Mouse (Mus musculus): ENCODE data around the gene Fbf1. TPM values are rescaled to one million over a fixed set of nuclear protein-coding genes. Genes with fewer than 3 reads are reported as not detected.

Fbf1 gene
- polyA plus RNA-seq, 1 experiment from 2014 or later: 80.9 TPM

DNA sequence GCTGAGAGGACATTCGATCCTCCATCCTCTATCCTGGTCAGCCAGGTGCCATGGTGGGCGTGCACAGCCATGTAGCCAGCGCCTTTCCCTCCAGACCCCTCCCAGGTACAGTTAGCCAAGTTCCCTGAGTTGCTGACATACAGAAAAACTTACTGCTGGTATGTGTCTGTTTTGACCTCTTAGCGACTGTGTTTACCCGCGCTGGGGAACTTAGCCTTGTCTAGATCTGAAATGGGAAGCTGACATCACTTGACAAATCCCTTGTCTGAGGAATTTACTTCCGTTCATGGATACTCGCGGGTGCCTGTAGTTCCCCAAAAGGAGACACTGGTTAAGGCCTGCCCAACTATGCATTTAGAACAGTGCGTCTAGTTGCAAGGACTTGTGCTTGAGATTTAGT lies 57.4 kb downstream of the Fbf1 start:
- H3K9ac ChIP-seq: no peak overlapping the region
- peak overlapping the region; percentile 50 for H3K4me2 ChIP-seq (replicated peaks)
- peaks cover 32% of the 10 kb centered on the region for H3K4me1 ChIP-seq
- H3K27ac ChIP-seq: no peak overlapping the region
- 29% methylated on average over 10 of the region's 10 CpGs for WGBS
- H3K36me3 ChIP-seq: no peaks in the 10 kb centered on the region
- ATAC-seq (ENCODE audit: low FRiP score): no peak
- H3K4me3 ChIP-seq: peak overlapping the region; percentile 33
- no peaks in the 10 kb centered on the region for H3K9me3 ChIP-seq (replicated peaks)
- peaks cover 79% of the 10 kb centered on the region for H3K27me3 ChIP-seq

DNA sequence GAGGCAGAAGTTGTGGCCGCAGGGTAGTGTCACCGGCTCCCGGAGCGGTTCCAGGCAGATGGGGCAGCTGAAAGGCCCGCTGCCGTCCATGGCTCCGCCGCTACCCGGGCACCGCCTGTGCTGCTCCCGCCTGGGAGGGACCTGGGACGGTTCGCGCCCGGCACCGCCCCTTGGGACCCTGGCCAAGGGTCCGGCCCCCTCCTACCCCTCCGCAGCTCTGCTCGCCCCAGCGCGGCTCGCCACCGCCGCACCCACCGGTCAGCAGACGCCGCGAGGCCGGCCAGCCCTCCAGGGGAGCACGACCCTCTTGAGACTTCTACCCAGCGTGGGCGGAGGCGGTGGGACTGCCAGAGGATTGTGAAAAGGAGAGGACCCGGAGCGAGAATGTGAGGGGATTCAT lies 57.8 kb downstream of the Fbf1 start:
- WGBS: 3% methylated on average over 35 of the region's 35 CpGs

DNA sequence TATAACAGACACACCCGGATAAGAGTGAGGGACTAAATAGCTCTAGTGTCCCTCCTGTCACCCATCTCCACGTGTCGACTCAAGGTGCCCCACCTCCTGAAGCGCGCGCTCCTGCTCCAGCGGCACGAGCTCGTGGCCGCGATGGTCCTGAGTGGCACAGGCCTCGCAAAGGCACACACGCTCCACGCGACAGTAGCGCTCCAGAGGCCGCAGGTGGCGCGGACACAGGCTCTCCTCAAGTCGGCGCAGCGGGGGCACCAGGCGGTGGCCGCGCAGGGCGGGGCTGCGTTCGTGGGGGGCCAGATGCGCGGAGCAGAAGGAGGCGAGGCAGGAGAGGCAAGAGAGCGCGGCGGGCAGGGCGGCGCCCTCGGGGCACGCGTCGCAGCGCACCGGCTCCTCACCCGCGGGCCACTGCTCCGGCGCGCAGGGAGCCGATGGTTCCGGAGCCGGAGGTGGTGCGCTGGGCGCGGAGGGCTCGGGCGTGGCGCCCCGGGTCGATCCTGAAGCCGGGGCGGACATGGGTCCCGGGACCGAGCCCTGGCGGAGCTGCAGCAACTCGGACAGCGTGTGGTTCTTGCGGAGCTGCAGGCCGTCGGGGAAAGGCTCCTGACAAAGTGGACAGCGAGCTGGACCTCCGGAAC lies 58.4 kb downstream of the Fbf1 start:
- H3K9me3 ChIP-seq (replicated peaks): no peaks in the 10 kb centered on the region
- H3K36me3 ChIP-seq: no peaks in the 10 kb centered on the region
- peaks cover 33% of the 10 kb centered on the region for H3K4me1 ChIP-seq
- H3K27ac ChIP-seq: no peak overlapping the region
- WGBS: 2% methylated on average over 65 of the region's 70 CpGs
- peak overlapping the region; percentile 33 for H3K4me3 ChIP-seq
- no peak for ATAC-seq (ENCODE audit: low FRiP score)
- H3K4me2 ChIP-seq (replicated peaks): peak overlapping the region; percentile 50
- H3K9ac ChIP-seq: peak overlapping the region; percentile 24
- peaks cover 81% of the 10 kb centered on the region for H3K27me3 ChIP-seq

More for the DNA sequence above, 57.8 kb downstream of the Fbf1 start:
- H3K27me3 ChIP-seq: peaks cover 81% of the 10 kb centered on the region
- peak overlapping the region; percentile 50 for H3K4me2 ChIP-seq (replicated peaks)
- H3K9me3 ChIP-seq (replicated peaks): no peaks in the 10 kb centered on the region
- peak overlapping the region; percentile 24; the same call in 1 of the 2 replicates for H3K9ac ChIP-seq
- no peaks in the 10 kb centered on the region for H3K36me3 ChIP-seq
- H3K4me1 ChIP-seq: peaks cover 32% of the 10 kb centered on the region
- no peak overlapping the region for H3K27ac ChIP-seq
- ATAC-seq (ENCODE audit: low FRiP score): no peak
- peak overlapping the region; percentile 33 for H3K4me3 ChIP-seq

DNA sequence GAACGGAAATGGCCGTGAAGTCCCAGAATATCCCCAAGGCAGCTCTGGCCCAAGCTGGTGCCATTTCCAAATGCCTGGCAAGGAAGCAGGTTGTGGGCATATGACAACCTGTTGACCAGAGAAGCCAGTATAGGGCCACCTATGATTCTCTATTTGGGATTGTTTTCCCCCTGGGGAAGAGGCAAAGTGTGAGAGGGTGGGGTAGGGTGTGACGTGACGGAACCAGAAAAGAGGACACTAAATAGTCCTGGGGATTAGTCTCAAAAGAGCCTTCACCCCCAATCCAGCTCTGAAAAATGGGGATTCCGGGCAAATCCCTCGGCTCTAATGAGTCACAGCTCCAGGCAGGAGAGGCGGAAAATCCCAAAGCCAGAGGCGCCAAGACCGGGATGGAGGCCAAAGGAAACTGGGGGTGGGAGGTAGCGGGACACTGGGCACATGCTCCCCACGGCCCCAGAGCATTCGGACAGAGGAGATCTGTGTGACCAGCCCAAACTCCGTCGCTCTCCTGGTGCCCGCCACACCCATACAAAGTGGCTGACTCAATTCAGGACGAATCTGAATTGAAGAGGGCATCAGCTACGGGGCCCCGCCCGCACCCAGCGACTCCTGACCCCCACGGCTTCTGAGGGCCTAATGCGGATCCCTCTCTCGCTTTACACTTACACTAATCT lies 59.4 kb downstream of the Fbf1 start:
- Histone ChIP-seq H3K36me3 (no peaks in the 10 kb centered on the region), H3K27ac (no peak overlapping the region), H3K4me1 (peaks cover 42% of the 10 kb centered on the region), H3K9me3 (replicated peaks) (no peaks in the 10 kb centered on the region), H3K9ac (no peak overlapping the region), H3K4me2 (replicated peaks) (peak overlapping the region; percentile 50), H3K4me3 (no peak overlapping the region), H3K27me3 (peaks cover 75% of the 10 kb centered on the region)
- no peak for ATAC-seq (ENCODE audit: low FRiP score)
- 7% methylated on average over 23 of the region's 23 CpGs for WGBS

DNA sequence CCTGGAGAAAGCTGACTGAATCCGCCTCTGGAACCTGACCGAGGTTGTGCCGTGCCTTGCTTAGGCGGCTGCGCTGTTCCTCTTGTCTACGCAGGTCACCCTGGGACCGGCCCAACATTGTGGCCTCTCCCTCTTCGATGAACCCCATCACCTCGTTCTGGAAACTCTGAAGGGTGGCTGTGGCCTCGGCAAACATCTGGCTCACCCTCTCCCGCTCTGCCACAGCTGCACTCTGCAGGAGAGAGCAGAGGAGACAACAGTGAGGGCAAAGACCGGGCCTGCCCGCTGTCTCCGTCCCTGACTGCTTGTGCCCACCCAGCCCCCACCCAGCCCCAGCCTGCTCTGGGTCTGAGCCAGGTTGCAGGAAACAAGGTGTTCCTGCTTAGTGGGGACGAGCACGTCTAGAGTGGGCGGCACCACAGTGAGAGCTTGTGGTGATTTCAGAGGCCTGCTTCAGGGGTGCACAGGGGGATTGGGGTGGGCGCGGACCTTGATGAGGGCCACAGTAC lies 60.1 kb downstream of the Fbf1 start:
- Histone ChIP-seq H3K4me1 (peaks cover 46% of the 10 kb centered on the region), H3K9me3 (replicated peaks) (no peaks in the 10 kb centered on the region), H3K27ac (no peak overlapping the region), H3K9ac (no peak overlapping the region), H3K27me3 (peaks cover 73% of the 10 kb centered on the region), H3K36me3 (no peaks in the 10 kb centered on the region), H3K4me3 (no peak overlapping the region), H3K4me2 (replicated peaks) (no peak overlapping the region)
- 12% methylated on average over 19 of the region's 19 CpGs for WGBS
- no peak for ATAC-seq (ENCODE audit: low FRiP score)

DNA sequence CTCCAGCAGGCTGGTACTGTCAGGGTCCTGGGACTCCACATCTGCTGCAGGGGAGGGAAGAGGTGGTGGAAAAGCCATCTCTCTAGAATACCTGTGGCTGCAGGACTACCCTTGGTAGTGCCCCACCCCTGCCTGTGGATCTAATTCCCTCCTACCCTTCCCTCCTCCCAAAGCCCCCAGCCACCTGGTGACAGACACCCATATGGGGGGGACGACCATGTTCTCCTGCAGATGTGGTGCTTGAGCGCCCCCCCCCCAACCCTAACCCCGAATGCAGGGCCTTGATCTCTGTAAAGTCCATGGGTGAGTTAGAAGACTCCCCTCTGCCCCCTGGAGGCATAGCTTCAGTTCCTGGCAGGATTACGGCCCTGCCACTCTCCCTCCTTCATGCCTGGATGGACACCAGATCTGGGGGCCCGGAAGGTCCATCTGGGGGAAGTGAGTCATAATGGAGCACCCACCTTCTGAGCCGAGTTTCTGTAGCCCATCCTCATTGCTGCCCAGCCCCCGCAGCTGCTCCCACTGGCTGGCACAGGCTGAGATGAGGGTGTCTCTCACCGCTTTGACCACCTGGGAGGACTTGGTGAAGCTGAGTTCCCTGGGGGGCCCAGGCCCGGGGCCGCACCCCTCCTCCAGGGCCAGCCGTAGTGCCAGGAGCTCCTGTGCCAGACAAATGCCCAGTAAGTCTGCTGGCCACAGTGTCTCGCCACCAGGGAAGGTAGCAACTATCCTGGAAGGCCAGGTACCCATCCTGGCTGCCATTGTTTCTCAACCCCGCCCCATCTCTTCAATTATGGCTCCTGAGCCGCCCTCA lies 60.8 kb downstream of the Fbf1 start:
- ATAC-seq (ENCODE audit: low FRiP score): no peak
- Histone ChIP-seq H3K27ac (no peak overlapping the region), H3K27me3 (peaks cover 67% of the 10 kb centered on the region), H3K9ac (no peak overlapping the region), H3K9me3 (replicated peaks) (no peaks in the 10 kb centered on the region), H3K36me3 (no peaks in the 10 kb centered on the region), H3K4me1 (peaks cover 47% of the 10 kb centered on the region), H3K4me3 (no peak overlapping the region), H3K4me2 (replicated peaks) (no peak overlapping the region)
- WGBS: 18% methylated on average over 14 of the region's 14 CpGs

DNA sequence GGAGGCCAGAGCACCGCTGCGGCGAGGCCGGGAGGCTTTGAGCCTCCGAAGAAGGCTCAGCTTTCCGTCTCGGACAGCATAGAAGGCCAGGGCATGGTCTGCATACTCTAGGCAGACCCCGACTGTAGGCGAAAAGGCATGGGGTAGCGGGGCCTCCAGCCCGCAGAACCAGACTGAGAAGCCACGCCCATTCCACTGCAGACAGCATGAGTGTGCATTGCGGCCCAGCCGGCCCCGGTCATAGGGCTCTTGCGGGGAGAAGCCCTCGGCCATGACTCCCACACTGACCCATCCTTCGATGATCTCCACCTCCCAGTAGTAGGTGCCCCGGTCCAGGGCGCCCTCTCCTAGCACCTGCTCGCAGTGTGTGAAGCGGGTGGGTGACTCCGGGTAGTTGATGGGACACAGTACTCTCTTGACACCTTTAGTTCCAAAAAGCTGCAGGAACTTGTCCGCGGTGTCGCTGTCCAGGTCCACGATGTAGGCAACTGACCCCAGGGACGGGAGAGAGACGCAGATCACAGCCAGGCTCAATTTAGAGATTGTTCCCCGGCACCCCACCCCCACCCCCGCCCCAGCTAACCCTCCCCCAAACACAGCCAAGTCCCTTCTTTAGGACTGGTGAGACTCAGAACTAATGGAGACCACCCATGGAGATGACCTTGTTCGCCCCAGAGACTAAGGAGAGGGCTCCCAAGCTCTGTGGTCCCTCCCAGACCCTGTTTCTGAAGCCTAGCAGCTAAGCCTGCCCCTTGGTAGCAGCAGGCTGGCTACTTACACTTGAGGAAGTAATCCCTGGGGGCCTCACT lies 61.6 kb downstream of the Fbf1 start:
- no peak for ATAC-seq (ENCODE audit: low FRiP score)
- Histone ChIP-seq H3K27ac (no peak overlapping the region), H3K4me1 (peaks cover 52% of the 10 kb centered on the region), H3K9ac (peak overlapping the region; percentile 19; the same call in 1 of the 2 replicates), H3K4me3 (0 out of 2 replicates have a peak overlapping the region, but pooled peaks have one; percentile 6), H3K27me3 (peaks cover 60% of the 10 kb centered on the region), H3K36me3 (no peaks in the 10 kb centered on the region), H3K4me2 (replicated peaks) (peak overlapping the region; percentile 36), H3K9me3 (replicated peaks) (no peaks in the 10 kb centered on the region)
- 27% methylated on average over 32 of the region's 32 CpGs for WGBS

DNA sequence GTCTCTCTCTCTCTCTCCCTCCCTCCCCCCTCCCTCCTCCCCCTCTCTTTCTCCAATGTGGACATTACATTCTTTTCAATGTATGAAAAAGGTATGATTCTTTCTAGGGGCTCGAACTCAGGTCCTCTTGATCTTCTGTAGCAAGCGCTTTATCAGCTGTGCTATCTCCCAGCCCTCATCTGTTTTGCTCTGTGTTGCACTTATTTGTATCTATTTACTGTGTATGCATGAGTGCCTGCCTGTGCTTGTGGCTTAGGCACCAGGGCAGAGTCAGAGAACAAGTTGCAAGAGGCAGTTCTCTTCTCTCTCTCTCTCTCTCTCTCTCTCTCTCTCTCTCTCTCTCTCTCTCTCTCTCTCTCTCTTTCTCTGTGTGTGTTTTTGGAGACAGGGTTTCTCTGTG lies 62.9 kb downstream of the Fbf1 start:
- peaks cover 47% of the 10 kb centered on the region for H3K4me1 ChIP-seq

DNA sequence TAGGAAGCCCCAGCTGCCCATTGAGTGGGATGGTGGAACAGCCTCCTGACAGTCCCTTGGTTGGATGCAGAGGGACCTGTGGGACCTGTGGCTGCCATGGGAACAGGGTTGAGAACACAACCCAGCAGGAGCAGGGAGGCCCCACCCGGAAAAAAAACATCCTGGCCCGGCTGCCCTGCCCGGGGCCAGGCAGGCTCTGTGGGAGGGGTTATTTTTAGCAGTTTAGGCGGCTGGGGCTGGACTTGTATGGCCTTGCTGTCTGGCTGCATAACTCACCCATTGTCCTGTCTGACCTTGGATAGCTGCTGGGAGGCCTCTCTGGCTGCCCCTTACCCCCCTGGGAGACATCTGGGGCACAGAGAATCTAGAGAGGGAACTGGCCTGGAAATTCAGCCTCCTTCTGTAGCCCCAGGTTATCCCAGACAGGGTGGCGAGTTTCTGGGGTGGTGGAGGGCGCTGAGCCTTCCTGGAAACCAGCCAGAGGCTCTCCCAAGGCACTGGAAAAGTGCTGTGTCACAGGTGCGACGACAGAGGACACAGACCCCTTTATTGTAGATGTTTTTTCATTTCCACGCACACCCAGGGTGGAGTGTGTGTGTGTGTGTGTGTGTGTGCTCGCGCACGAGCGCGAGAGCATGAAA lies 63.8 kb downstream of the Fbf1 start:
- peak overlapping the region; percentile 41; the same call in 1 of the 2 replicates for H3K27ac ChIP-seq
- H3K4me3 ChIP-seq: no peak overlapping the region
- no peaks in the 10 kb centered on the region for H3K36me3 ChIP-seq
- ATAC-seq (ENCODE audit: low FRiP score): no peak
- H3K27me3 ChIP-seq: peaks cover 38% of the 10 kb centered on the region
- peaks cover 38% of the 10 kb centered on the region for H3K4me1 ChIP-seq
- 33% methylated on average over 14 of the region's 14 CpGs for WGBS
- H3K9ac ChIP-seq: 0 out of 2 replicates have a peak overlapping the region, but pooled peaks have one; percentile 25
- no peaks in the 10 kb centered on the region for H3K9me3 ChIP-seq (replicated peaks)
- peak overlapping the region; percentile 7; the same call in 1 of the 2 replicates for H3K4me2 ChIP-seq (replicated peaks)

More for the DNA sequence above, 62.9 kb downstream of the Fbf1 start:
- Histone ChIP-seq H3K27me3 (peaks cover 47% of the 10 kb centered on the region), H3K4me2 (replicated peaks) (no peak overlapping the region), H3K27ac (no peak overlapping the region), H3K4me3 (no peak overlapping the region), H3K9me3 (replicated peaks) (no peaks in the 10 kb centered on the region), H3K36me3 (no peaks in the 10 kb centered on the region), H3K9ac (no peak overlapping the region)
- 89% methylated on average over 2 of the region's 2 CpGs for WGBS
- ATAC-seq (ENCODE audit: low FRiP score): no peak

DNA sequence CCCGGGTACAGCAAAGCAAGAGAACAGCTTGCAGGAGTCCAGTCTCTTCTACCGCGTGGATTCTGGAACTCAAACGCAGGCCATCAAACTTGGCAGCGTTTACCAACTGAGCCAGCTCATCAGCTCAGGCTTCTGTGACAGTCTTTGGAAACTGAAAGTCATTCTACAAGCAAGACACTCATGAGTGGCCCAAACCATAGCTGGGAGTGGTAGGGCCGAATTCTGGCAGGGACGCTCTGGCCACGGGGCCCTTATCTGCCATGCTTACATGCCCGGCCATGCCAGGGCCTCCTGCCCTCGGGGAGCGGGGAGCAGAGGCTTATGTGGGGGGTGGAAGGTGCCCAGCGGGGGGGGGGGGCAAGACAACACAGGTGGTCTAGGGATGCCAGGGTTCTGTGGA lies 64.4 kb downstream of the Fbf1 start:
- ATAC-seq (ENCODE audit: low FRiP score): no peak
- no peaks in the 10 kb centered on the region for H3K9me3 ChIP-seq (replicated peaks)
- WGBS: 76% methylated on average over 12 of the region's 12 CpGs
- no peak overlapping the region for H3K4me3 ChIP-seq
- H3K4me1 ChIP-seq: peaks cover 38% of the 10 kb centered on the region
- no peaks in the 10 kb centered on the region for H3K36me3 ChIP-seq
- H3K4me2 ChIP-seq (replicated peaks): no peak overlapping the region
- peaks cover 32% of the 10 kb centered on the region for H3K27me3 ChIP-seq
- H3K27ac ChIP-seq: 0 out of 2 replicates have a peak overlapping the region, but pooled peaks have one; percentile 41
- H3K9ac ChIP-seq: 0 out of 2 replicates have a peak overlapping the region, but pooled peaks have one; percentile 25

DNA sequence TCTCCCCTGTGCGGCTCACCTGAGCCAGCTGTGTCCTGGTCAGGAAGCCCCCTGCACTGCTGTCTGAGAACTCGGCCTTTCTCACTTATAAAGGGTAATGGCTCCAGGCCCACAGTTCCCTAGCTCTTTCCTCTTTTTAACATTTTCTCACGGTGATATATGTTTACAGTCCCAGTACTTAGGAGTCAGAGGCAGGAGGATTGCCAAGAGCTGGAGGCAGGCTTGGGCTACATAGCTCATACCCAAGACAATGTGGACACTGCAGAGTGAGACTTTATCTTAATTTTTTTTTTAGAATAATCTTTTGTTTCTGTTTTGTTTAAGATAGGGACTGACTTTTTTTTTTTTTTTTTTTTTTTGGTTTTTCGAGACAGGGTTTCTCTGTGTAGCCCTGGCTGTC lies 65.5 kb downstream of the Fbf1 start:
- H3K9me3 ChIP-seq (replicated peaks): no peaks in the 10 kb centered on the region
- H3K4me2 ChIP-seq (replicated peaks): no peak overlapping the region
- H3K27me3 ChIP-seq: peaks cover 21% of the 10 kb centered on the region
- peaks cover 31% of the 10 kb centered on the region for H3K4me1 ChIP-seq
- no peak overlapping the region for H3K9ac ChIP-seq
- WGBS: 62% methylated on average over 3 of the region's 4 CpGs
- peak overlapping the region; percentile 62 for H3K27ac ChIP-seq
- no peaks in the 10 kb centered on the region for H3K36me3 ChIP-seq
- no peak overlapping the region for H3K4me3 ChIP-seq
- no peak for ATAC-seq (ENCODE audit: low FRiP score)
